Mouse (Mus musculus) liver, postnatal 0 days (tissue): Measurements from ENCODE around the gene Satb1.

Experiments used
- CTCF ChIP-seq: sonication (generic); IDR thresholded peaks from 2 replicates; pipeline ENCODE4 v1.5.1; 2016; ENCODE audit warnings: antibody characterized with exemption, low read depth
- EP300 ChIP-seq: IDR thresholded peaks from 2 replicates; pipeline ENCODE4 v1.6.1; 2016; ENCODE audit warnings: antibody characterized with exemption, low read depth, mild to moderate bottlenecking

DNA sequence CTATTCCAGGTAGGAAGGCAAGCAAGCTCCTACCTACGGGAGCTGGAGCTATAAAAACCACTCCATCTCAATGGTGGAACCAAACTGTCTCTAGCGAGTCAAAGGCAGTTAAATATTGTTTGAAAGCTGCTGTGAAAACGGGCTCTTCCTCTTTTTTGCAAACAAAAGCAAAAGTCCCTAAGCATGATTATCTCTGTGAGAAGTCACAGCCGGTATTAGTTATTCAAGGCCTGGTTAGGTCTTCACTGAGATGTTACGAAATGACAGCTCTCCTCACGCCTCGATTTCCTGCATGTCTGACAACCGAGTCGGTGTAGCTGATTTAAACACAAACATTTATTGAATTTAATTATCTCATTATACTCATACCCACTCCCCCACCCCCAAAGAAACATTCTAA is 48.2 kb downstream of the Satb1 start:
- TF ChIP-seq CTCF (no peak), EP300 (no peak)
